Mouse (Mus musculus) thymus, adult 2 months (tissue): Measurements from ENCODE around the gene Adamts9.

Source experiments
- CTCF ChIP-seq: fragments of 200-500 bp; IDR thresholded peaks from 2 replicates; pipeline ENCODE4 v1.5.1; 2012; ENCODE audit warnings: mild to moderate bottlenecking, control low read depth, low read length, moderate library complexity, borderline replicate concordance; ENCODE audit not compliant: control insufficient read depth, poor library complexity, insufficient read depth; ENCODE audit errors: extremely low read depth
- POLR2A ChIP-seq: fragments of 200-500 bp; IDR thresholded peaks from 2 replicates; pipeline ENCODE4 v1.6.1; 2012; ENCODE audit warnings: mild to moderate bottlenecking, low read length, control low read depth, moderate library complexity; ENCODE audit not compliant: control insufficient read depth, poor library complexity, insufficient read depth; ENCODE audit errors: extremely low read depth

- TF ChIP-seq POLR2A = no peak
- no peak for TF ChIP-seq CTCF
Measured at GRCm38 (mm10) chr6:92810628-92811027, 132.7 kb downstream of the Adamts9 start.
